Mouse (Mus musculus) heart, embryonic 14.5 days (tissue): ENCODE data around the gene Crp. TPM values are rescaled to one million over a fixed set of nuclear protein-coding genes. Genes with fewer than 3 reads are reported as not detected.

Experiments
- ATAC-seq: fragments of 200-750 bp; cut with Nextera tagmentation; 2 replicates; pipeline ENCODE4 v1.8.0; 2017; ENCODE audit warnings: low read depth, moderate TSS enrichment; ENCODE audit not compliant: insufficient number of reproducible peaks, insufficient read depth, low FRiP score
- H3K27ac ChIP-seq, 2 experiments: fragments of 200-500 bp in 1 of 2; fragments of 300-500 bp in 1 of 2; sonication (generic) in 1 of 2; replicated peaks in 1 of 2; 2 replicates each; pipeline ENCODE4 v1.5.1; 2012 to 2014; ENCODE audit warnings: low read depth in 2 of 2, low read length in 2 of 2, control low read depth in 1 of 2, mild to moderate bottlenecking in 1 of 2, mixed read lengths in 1 of 2; ENCODE audit not compliant: control insufficient read depth in 1 of 2, insufficient read depth in 1 of 2
- H3K27me3 ChIP-seq: fragments of 300-500 bp; sonication (generic); 2 replicates; pipeline ENCODE4 v1.6.1; 2014; ENCODE audit warnings: mild to moderate bottlenecking, low read length, control low read depth; ENCODE audit not compliant: control insufficient read depth, insufficient read depth
- H3K36me3 ChIP-seq: fragments of 300-500 bp; sonication (generic); 2 replicates; pipeline ENCODE4 v1.6.1; 2014; ENCODE audit warnings: mild to moderate bottlenecking, control low read depth, low read length, mixed read lengths; ENCODE audit not compliant: control insufficient read depth, insufficient read depth
- H3K4me1 ChIP-seq, 2 experiments: fragments of 200-500 bp in 1 of 2; fragments of 300-500 bp in 1 of 2; sonication (generic) in 1 of 2; 2 replicates each; pipeline ENCODE4 v1.6.1; 2012 to 2014; ENCODE audit warnings: low read length in 2 of 2, control low read depth in 1 of 2, mixed read lengths in 1 of 2; ENCODE audit not compliant: control insufficient read depth in 2 of 2, insufficient read depth in 2 of 2
- H3K4me2 ChIP-seq: fragments of 300-500 bp; sonication (generic); 2 replicates; pipeline ENCODE4 v1.6.1; 2014; ENCODE audit warnings: mild to moderate bottlenecking, low read length
- H3K4me3 ChIP-seq, 2 experiments: fragments of 200-500 bp in 1 of 2; fragments of 300-500 bp in 1 of 2; sonication (generic) in 1 of 2; 2 replicates each; pipeline ENCODE4 v1.5.1; 2012 to 2014; ENCODE audit warnings: low read length in 2 of 2, mild to moderate bottlenecking in 2 of 2, control low read depth in 1 of 2, low read depth in 1 of 2, moderate library complexity in 1 of 2; ENCODE audit not compliant: control insufficient read depth in 1 of 2, insufficient read depth in 1 of 2
- H3K9ac ChIP-seq: fragments of 300-500 bp; sonication (generic); 2 replicates; pipeline ENCODE4 v1.6.1; 2014; ENCODE audit warnings: mild to moderate bottlenecking, low read length
- H3K9me3 ChIP-seq: fragments of 300-500 bp; sonication (generic); 2 replicates; pipeline ENCODE4 v1.6.1; 2016; ENCODE audit warnings: low read length, control low read depth; ENCODE audit not compliant: control insufficient read depth
- WGBS: fragments of 180-500 bp; shearing (Covaris S2); extraction: QIAGEN DNeasy Blood & Tissue Kit; methylation state at CpG from one replicate; pipeline ENCODE4 v1.1.7; 2014; 5-methylcytosine and 5-hydroxymethylcytosine counted together
- polyA plus RNA-seq: library from polyadenylated mRNA; unstranded; fragments of >200 nt; fragmentation: Nextera tagmentation; extraction: Ambion mirVana; gene quantifications from 2 replicates; pipeline ENCODE4 v1.2.1, GENCODE M21; 2014

Crp gene
- polyA plus RNA-seq, 1 experiment from 2014 or later: not detected

GRCm38 (mm10) chr1:172847044-172847761, 149.3 kb downstream of the Crp start:
- no peaks in the 10 kb centered on the region for H3K4me1 ChIP-seq
- 70% methylated on average over 2 of the region's 2 CpGs for WGBS
- H3K27ac ChIP-seq: no peak overlapping the region
- no peaks in the 10 kb centered on the region for H3K27me3 ChIP-seq
- no peak overlapping the region for H3K4me3 ChIP-seq
- no peak overlapping the region for H3K4me2 ChIP-seq
- no peak overlapping the region for H3K9ac ChIP-seq
- H3K9me3 ChIP-seq: no peaks in the 10 kb centered on the region
- no peak for ATAC-seq
- no peaks in the 10 kb centered on the region for H3K36me3 ChIP-seq

GRCm38 (mm10) chr1:172848171-172848570, 150.3 kb downstream of the Crp start:
- no peak overlapping the region for H3K4me3 ChIP-seq
- no peak overlapping the region for H3K4me2 ChIP-seq
- H3K9me3 ChIP-seq: no peaks in the 10 kb centered on the region
- no peaks in the 10 kb centered on the region for H3K27me3 ChIP-seq
- no peak overlapping the region for H3K9ac ChIP-seq
- H3K36me3 ChIP-seq: no peaks in the 10 kb centered on the region
- no peak for ATAC-seq
- no peaks in the 10 kb centered on the region for H3K4me1 ChIP-seq
- WGBS: 76% methylated on average over 2 of the region's 2 CpGs
- no peak overlapping the region for H3K27ac ChIP-seq

- Histone ChIP-seq H3K9me3 (0 out of 2 replicates have a peak, but pooled peaks cover 4% of the 10 kb centered on the region), H3K36me3 (no peaks in the 10 kb centered on the region), H3K4me3 (no peak overlapping the region), H3K9ac (no peak overlapping the region), H3K27me3 (no peaks in the 10 kb centered on the region), H3K27ac (no peak overlapping the region), H3K4me2 (no peak overlapping the region), H3K4me1 (no peaks in the 10 kb centered on the region)
- WGBS: 73% methylated on average over 4 of the region's 4 CpGs
- no peak for ATAC-seq
Observed at GRCm38 (mm10) chr1:172875265-172875664, 177.4 kb downstream of the Crp start.

GRCm38 (mm10) chr1:172876675-172877074, 178.8 kb downstream of the Crp start:
- no peak for ATAC-seq
- no peaks in the 10 kb centered on the region for H3K27me3 ChIP-seq
- 0 out of 2 replicates have a peak, but pooled peaks cover under 1% of the 10 kb centered on the region for H3K9me3 ChIP-seq
- no peaks in the 10 kb centered on the region for H3K4me1 ChIP-seq
- H3K27ac ChIP-seq: no peak overlapping the region
- no peak overlapping the region for H3K9ac ChIP-seq
- no peaks in the 10 kb centered on the region for H3K36me3 ChIP-seq
- WGBS: 70% methylated on average over 1 of the region's 1 CpGs
- no peak overlapping the region for H3K4me2 ChIP-seq
- H3K4me3 ChIP-seq: no peak overlapping the region

Other genes starting within 250 kb of the Crp start
- 1.5 and 1.6 TPM in 2 replicates for gene Slamf9, start 222.7 kb upstream of the Crp start, polyA plus RNA-seq
- 2.0 and 5.0 TPM in 2 replicates for gene Igsf9, start 216.3 kb upstream of the Crp start, polyA plus RNA-seq
- 187 and 196 TPM in 2 replicates for gene Tagln2, start 198.0 kb upstream of the Crp start, polyA plus RNA-seq
- 2.0 and 2.6 TPM in 2 replicates for gene Cfap45, start 177.3 kb upstream of the Crp start, polyA plus RNA-seq
- gene Vsig8, start 142.1 kb upstream of the Crp start, polyA plus RNA-seq: 0.22 and 0.23 TPM in 2 replicates
- gene Slamf8, start 107.5 kb upstream of the Crp start, polyA plus RNA-seq: 0.12 TPM in 1 of 2 replicates, not detected in the other
- not detected in 2 replicates for gene Fcrl6, start 95.5 kb upstream of the Crp start, polyA plus RNA-seq
- 13.6 and 13.7 TPM in 2 replicates for gene Dusp23, start 65.1 kb upstream of the Crp start, polyA plus RNA-seq
- not detected in 2 replicates for gene Apcs, start 197.0 kb downstream of the Crp start, polyA plus RNA-seq